Mouse (Mus musculus) cortical plate, adult 2 months (tissue): ENCODE measurements around the gene Olfr568.

Experiments used
- CTCF ChIP-seq: fragments of 200-500 bp; IDR thresholded peaks from 2 replicates; pipeline ENCODE4 v1.5.1; 2011; ENCODE audit warnings: mild to moderate bottlenecking, control low read depth, low read length; ENCODE audit not compliant: insufficient read depth; ENCODE audit errors: extremely low read depth
- POLR2A ChIP-seq: fragments of 200-500 bp; IDR thresholded peaks from 2 replicates; pipeline ENCODE4 v1.6.1; 2011; ENCODE audit warnings: mild to moderate bottlenecking, low read length, control low read depth; ENCODE audit not compliant: insufficient read depth; ENCODE audit errors: extremely low read depth

DNA sequence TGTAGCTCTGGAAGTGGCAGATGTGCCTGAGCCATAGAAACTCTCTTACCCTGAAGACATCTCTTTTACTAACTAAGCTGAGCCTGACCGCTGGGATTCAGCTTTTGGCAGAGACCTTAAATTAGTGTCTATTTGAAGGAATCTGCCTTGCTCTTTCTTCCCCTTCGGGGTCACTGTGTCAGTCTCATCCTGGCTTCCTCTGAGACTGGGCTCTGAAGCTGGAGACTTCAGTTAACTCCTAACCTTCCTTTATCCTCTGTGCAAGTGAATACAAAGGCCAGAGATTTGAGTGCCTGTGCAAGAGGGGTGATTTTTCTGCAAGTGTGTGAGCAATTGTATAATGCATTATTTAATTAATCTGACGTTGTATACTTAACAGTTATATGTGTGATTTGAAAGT lies 13.9 kb downstream of the Olfr568 start, which contains the start of gene Olfr569:
- TF ChIP-seq CTCF = no peak
- TF ChIP-seq POLR2A = no peak
